Mouse (Mus musculus) forebrain, postnatal 0 days (tissue): ENCODE measurements at regions not wholly inside any gene's neighbourhood (a gene's known extent, or its start where the extent isn't known, plus 50 kb on each side); places are given as distances from the start of the nearest gene placed in this dataset.

Experiments
- ATAC-seq: fragments of 200-750 bp; cut with Nextera tagmentation; 2 replicates; pipeline ENCODE4 v1.8.0; 2017; ENCODE audit warnings: mild to moderate bottlenecking, moderate library complexity
- DNase-seq: peaks from one replicate; pipeline ENCODE4 v3.0.0-alpha.2; 2015
- H3K27ac ChIP-seq: fragments of 300-500 bp; sonication (generic); 2 replicates; pipeline ENCODE4 v1.5.1; 2014; ENCODE audit warnings: low read depth, mild to moderate bottlenecking, antibody characterized with exemption, low read length, moderate library complexity, mixed read lengths
- H3K27me3 ChIP-seq: fragments of 300-500 bp; sonication (generic); 2 replicates; pipeline ENCODE4 v1.6.1; 2014; ENCODE audit warnings: mild to moderate bottlenecking, low read length, mixed read lengths; ENCODE audit not compliant: insufficient read depth
- H3K36me3 ChIP-seq: fragments of 300-500 bp; sonication (generic); 2 replicates; pipeline ENCODE4 v1.6.1; 2014; ENCODE audit warnings: mild to moderate bottlenecking, moderate library complexity; ENCODE audit not compliant: insufficient read depth
- H3K4me1 ChIP-seq: fragments of 300-500 bp; sonication (generic); 2 replicates; pipeline ENCODE4 v1.6.1; 2014; ENCODE audit warnings: antibody characterized with exemption; ENCODE audit not compliant: insufficient read depth
- H3K4me2 ChIP-seq: fragments of 300-500 bp; sonication (generic); 2 replicates; pipeline ENCODE4 v1.6.1; 2014; ENCODE audit warnings: low read depth, mild to moderate bottlenecking, moderate library complexity
- H3K4me3 ChIP-seq: fragments of 300-500 bp; sonication (generic); 2 replicates; pipeline ENCODE4 v1.5.1; 2014; ENCODE audit warnings: low read depth, low read length, mixed read lengths
- H3K9ac ChIP-seq: fragments of 300-500 bp; sonication (generic); 2 replicates; pipeline ENCODE4 v1.6.1; 2014; ENCODE audit warnings: mild to moderate bottlenecking
- H3K9me3 ChIP-seq: fragments of 300-500 bp; sonication (generic); 2 replicates; pipeline ENCODE4 v1.6.1; 2016; ENCODE audit warnings: low read length
- CTCF ChIP-seq: sonication (generic); IDR thresholded peaks from 2 replicates; pipeline ENCODE4 v1.5.1; 2016; ENCODE audit warnings: antibody characterized with exemption, control low read depth, low read depth
- WGBS: fragments of 180-500 bp; shearing (Covaris S2); extraction: QIAGEN DNeasy Blood & Tissue Kit; methylation state at CpG from one replicate; pipeline ENCODE4 v1.1.7; 2014; 5-methylcytosine and 5-hydroxymethylcytosine counted together

DNA sequence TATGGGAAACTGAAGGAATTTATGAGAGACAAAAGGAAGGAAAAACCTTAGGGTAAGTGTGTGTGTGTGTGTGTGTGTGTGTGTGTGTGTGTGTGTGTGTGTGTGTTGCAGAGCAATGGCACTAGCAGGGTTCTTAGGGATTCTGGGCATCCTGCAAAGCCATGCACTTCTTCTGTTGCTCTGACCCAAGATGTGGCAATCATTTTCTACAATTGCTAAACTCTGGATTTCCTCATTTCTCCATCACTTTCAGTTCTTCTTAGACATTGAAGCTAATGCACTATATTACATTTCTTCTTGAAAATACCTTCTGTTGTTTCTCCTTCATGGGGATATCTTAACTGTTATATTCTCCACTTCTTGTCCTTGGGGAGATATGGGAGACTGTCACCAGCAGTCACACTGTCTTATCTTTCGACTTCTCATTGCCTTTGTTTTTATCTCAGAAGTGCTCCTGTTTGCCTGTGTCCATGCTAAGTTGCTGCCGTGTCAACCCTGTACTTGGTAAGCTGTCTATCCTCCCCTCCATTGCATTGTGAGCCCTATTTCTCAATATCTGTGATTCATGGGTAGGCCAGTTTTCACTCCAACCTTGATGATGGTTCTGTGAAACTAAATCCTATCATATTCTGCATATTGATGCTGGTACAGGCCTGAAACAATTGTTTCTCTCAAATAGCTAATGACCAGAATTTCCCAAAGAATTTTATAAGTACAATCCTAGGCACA lies 742.4 kb downstream of the Gm826 start:
- TF ChIP-seq CTCF: no peak
- Histone ChIP-seq H3K27ac (no peak overlapping the region), H3K4me1 (no peaks in the 10 kb centered on the region), H3K9ac (no peak overlapping the region), H3K36me3 (no peaks in the 10 kb centered on the region), H3K4me2 (no peak overlapping the region), H3K4me3 (no peak overlapping the region), H3K9me3 (no peaks in the 10 kb centered on the region), H3K27me3 (no peaks in the 10 kb centered on the region)
- ATAC-seq (no peak), DNase-seq (no peak)
- 94% methylated on average over 2 of the region's 2 CpGs for WGBS

- no peak overlapping the region for H3K4me2 ChIP-seq
- 80% methylated on average over 5 of the region's 5 CpGs for WGBS
- no peak for ATAC-seq
- no peaks in the 10 kb centered on the region for H3K9me3 ChIP-seq
- H3K4me1 ChIP-seq: no peaks in the 10 kb centered on the region
- no peak overlapping the region for H3K4me3 ChIP-seq
- no peak overlapping the region for H3K27ac ChIP-seq
- no peaks in the 10 kb centered on the region for H3K36me3 ChIP-seq
- DNase-seq: no peak
- no peak for TF ChIP-seq CTCF
- no peak overlapping the region for H3K9ac ChIP-seq
- no peaks in the 10 kb centered on the region for H3K27me3 ChIP-seq
These were observed 741.1 kb downstream of the Gm826 start for GRCm38 (mm10) chr2:159592841-159593240.

- Histone ChIP-seq H3K9me3 (no peaks in the 10 kb centered on the region), H3K36me3 (no peaks in the 10 kb centered on the region), H3K27me3 (no peaks in the 10 kb centered on the region), H3K4me2 (no peak overlapping the region), H3K4me1 (no peaks in the 10 kb centered on the region), H3K4me3 (no peak overlapping the region), H3K9ac (no peak overlapping the region), H3K27ac (no peak overlapping the region)
- ATAC-seq (no peak), DNase-seq (no peak)
- 86% methylated on average over 6 of the region's 6 CpGs for WGBS
- TF ChIP-seq CTCF: no peak
These were observed 737.7 kb downstream of the Gm826 start for GRCm38 (mm10) chr2:159596285-159596684.

DNA sequence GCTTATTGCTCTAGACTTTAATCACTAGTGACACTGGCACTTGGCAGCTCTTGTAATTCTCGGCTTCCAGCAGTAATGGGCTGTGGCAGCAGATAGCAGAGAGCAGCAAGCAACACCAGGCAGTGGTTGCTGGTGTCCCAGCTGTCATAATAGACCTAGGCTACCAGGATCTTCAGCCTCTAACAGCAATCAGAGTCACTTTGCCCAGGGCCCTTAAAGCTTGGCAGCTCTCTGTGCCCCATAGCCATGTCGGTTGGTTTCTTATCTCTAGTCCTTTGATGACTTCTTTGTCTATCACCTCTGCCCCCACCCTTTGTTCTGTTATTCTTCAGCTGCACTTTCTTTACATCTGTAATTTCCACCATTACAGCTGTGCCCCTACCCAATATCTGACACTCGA lies 735.9 kb downstream of the Gm826 start:
- 75% methylated on average over 3 of the region's 3 CpGs for WGBS
- ATAC-seq (no peak), DNase-seq (no peak)
- no peaks in the 10 kb centered on the region for H3K9me3 ChIP-seq
- H3K4me2 ChIP-seq: no peak overlapping the region
- H3K27me3 ChIP-seq: no peaks in the 10 kb centered on the region
- H3K27ac ChIP-seq: no peak overlapping the region
- H3K36me3 ChIP-seq: no peaks in the 10 kb centered on the region
- H3K4me3 ChIP-seq: no peak overlapping the region
- H3K9ac ChIP-seq: no peak overlapping the region
- H3K4me1 ChIP-seq: no peaks in the 10 kb centered on the region
- no peak for TF ChIP-seq CTCF

DNA sequence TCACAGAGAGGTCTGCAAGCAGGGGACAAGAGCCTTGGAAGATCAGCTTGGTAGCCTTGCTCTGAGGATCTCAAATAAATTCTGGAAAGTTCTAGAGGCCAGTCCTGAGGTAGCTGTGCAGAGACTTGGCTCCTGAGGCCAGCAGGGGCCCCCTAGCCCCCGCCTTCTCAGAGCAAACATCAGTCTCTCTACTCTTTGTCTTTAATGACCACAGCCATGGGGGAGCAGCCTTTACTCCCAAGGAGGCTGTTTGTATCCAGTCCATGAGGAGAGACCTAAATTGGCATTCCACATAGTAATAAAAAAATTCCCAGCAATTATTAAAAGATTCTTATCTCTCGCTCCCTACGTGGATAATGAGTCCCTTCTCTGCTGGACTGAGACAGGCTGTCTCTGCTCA lies 726.8 kb downstream of the Gm826 start:
- Histone ChIP-seq H3K4me1 (no peaks in the 10 kb centered on the region), H3K36me3 (no peaks in the 10 kb centered on the region), H3K4me3 (no peak overlapping the region), H3K9me3 (no peaks in the 10 kb centered on the region), H3K4me2 (no peak overlapping the region), H3K9ac (no peak overlapping the region), H3K27me3 (no peaks in the 10 kb centered on the region), H3K27ac (no peak overlapping the region)
- DNase-seq (no peak), ATAC-seq (no peak)
- WGBS: 40% methylated on average over 3 of the region's 3 CpGs
- no peak for TF ChIP-seq CTCF

DNA sequence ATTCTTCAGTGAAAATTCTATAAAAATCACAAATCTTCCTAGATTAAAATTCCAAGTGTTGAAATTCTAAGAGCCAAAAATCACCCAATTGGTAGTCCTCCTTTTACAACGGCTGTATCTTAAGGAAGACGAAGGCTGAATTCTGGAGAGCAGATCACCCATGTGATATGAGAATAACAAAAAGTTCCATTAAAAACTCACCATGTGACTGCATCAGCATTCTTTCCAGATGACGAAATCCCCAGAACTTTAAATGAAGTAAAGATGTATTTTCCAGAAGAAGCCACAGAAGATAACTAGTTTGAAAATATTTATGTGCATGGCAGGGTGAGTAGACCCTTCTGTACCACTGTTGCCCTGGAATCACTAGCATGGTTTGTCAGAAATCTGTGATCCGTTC lies 723.5 kb downstream of the Gm826 start:
- Histone ChIP-seq H3K9me3 (no peaks in the 10 kb centered on the region), H3K4me1 (no peaks in the 10 kb centered on the region), H3K9ac (no peak overlapping the region), H3K4me2 (no peak overlapping the region), H3K27ac (no peak overlapping the region), H3K36me3 (no peaks in the 10 kb centered on the region), H3K4me3 (no peak overlapping the region), H3K27me3 (no peaks in the 10 kb centered on the region)
- WGBS: 81% methylated on average over 4 of the region's 4 CpGs
- TF ChIP-seq CTCF: no peak
- DNase-seq (no peak), ATAC-seq (no peak)

- TF ChIP-seq CTCF: no peak
- WGBS: 76% methylated on average over 4 of the region's 4 CpGs
- no peak for DNase-seq
- Histone ChIP-seq H3K27ac (no peak overlapping the region), H3K27me3 (no peaks in the 10 kb centered on the region), H3K36me3 (no peaks in the 10 kb centered on the region), H3K4me1 (no peaks in the 10 kb centered on the region), H3K9ac (no peak overlapping the region), H3K9me3 (no peaks in the 10 kb centered on the region), H3K4me2 (no peak overlapping the region), H3K4me3 (no peak overlapping the region)
- no peak for ATAC-seq
These were observed 717.3 kb downstream of the Gm826 start for GRCm38 (mm10) chr2:159616685-159617084.

- Histone ChIP-seq H3K36me3 (no peaks in the 10 kb centered on the region), H3K27me3 (no peaks in the 10 kb centered on the region), H3K27ac (no peak overlapping the region), H3K4me2 (no peak overlapping the region), H3K9me3 (no peaks in the 10 kb centered on the region), H3K4me1 (no peaks in the 10 kb centered on the region), H3K4me3 (no peak overlapping the region), H3K9ac (no peak overlapping the region)
- TF ChIP-seq CTCF: no peak
- ATAC-seq: no peak
- DNase-seq: no peak
- 92% methylated on average over 6 of the region's 6 CpGs for WGBS
These were observed 712.7 kb downstream of the Gm826 start for GRCm38 (mm10) chr2:159621261-159621660.
